Mouse (Mus musculus) hindbrain, embryonic 12.5 days (tissue): ENCODE data around the gene Tfpt. TPM values are rescaled to one million over a fixed set of nuclear protein-coding genes. Genes with fewer than 3 reads are reported as not detected.
"Not testable (repeated sequence)": the region's sequence is repeated elsewhere in the genome, so short reads cannot be mapped to it uniquely, and the experiment has no call there.

Experiments used
- ATAC-seq: fragments of 200-750 bp; cut with Nextera tagmentation; 2 replicates; pipeline ENCODE4 v1.8.0; 2017; ENCODE audit warnings: moderate TSS enrichment; ENCODE audit not compliant: low FRiP score
- H3K27ac ChIP-seq: fragments of 300-500 bp; sonication (generic); 2 replicates; pipeline ENCODE4 v1.5.1; 2016; ENCODE audit warnings: mild to moderate bottlenecking
- H3K27me3 ChIP-seq: fragments of 300-500 bp; sonication (generic); 2 replicates; pipeline ENCODE4 v1.6.1; 2016; ENCODE audit warnings: mild to moderate bottlenecking
- H3K36me3 ChIP-seq: fragments of 300-500 bp; sonication (generic); 2 replicates; pipeline ENCODE4 v1.6.1; 2016; ENCODE audit warnings: mild to moderate bottlenecking
- H3K4me1 ChIP-seq: fragments of 300-500 bp; sonication (generic); 2 replicates; pipeline ENCODE4 v1.6.1; 2016
- H3K4me2 ChIP-seq: fragments of 300-500 bp; sonication (generic); replicated peaks from 2 replicates; pipeline ENCODE4 v1.6.1; 2016; ENCODE audit warnings: mild to moderate bottlenecking
- H3K4me3 ChIP-seq: fragments of 300-500 bp; sonication (generic); 2 replicates; pipeline ENCODE4 v1.5.1; 2016; ENCODE audit warnings: mild to moderate bottlenecking
- H3K9ac ChIP-seq: fragments of 300-500 bp; sonication (generic); 2 replicates; pipeline ENCODE4 v1.6.1; 2016; ENCODE audit warnings: mild to moderate bottlenecking, moderate library complexity
- H3K9me3 ChIP-seq: fragments of 300-500 bp; sonication (generic); replicated peaks from 2 replicates; pipeline ENCODE4 v1.6.1; 2016; ENCODE audit warnings: mild to moderate bottlenecking
- whole genome bisulfite sequencing: fragments of 180-500 bp; shearing (Covaris S2); methylation state at CpG from one replicate; pipeline ENCODE4 v1.1.7; 2016; 5-methylcytosine and 5-hydroxymethylcytosine counted together
- polyA plus RNA-seq: library from polyadenylated mRNA; unstranded; fragments of >200 nt; fragmentation: Nextera tagmentation; extraction: Ambion mirVana; gene quantifications from 2 replicates; pipeline ENCODE4 v1.2.1, GENCODE M21; 2016

Gene Tfpt
- polyA plus RNA-seq, 1 experiment from 2014 or later, result 38.1 TPM

GRCm38 (mm10) chr7:3614021-3614420 is 15.7 kb downstream of the Tfpt start:
- Histone ChIP-seq H3K27ac (no peak overlapping the region), H3K4me1 (peaks cover 12% of the 10 kb centered on the region), H3K4me2 (no peak overlapping the region), H3K9me3 (no peaks in the 10 kb centered on the region), H3K36me3 (peaks cover 4% of the 10 kb centered on the region; the same call in 1 of the 2 replicates), H3K9ac (no peak overlapping the region), H3K27me3 (no peaks in the 10 kb centered on the region), H3K4me3 (no peak overlapping the region)
- no peak for ATAC-seq
- 81% methylated on average over 3 of the region's 3 CpGs for WGBS

GRCm38 (mm10) chr7:3611006-3611405 is 18.7 kb downstream of the Tfpt start:
- 90% methylated on average over 13 of the region's 13 CpGs for WGBS
- no peak for ATAC-seq

GRCm38 (mm10) chr7:3610437-3610836 is 19.3 kb downstream of the Tfpt start:
- 89% methylated on average over 3 of the region's 3 CpGs for WGBS
- Histone ChIP-seq H3K27me3 (no peaks in the 10 kb centered on the region), H3K9ac (no peak overlapping the region), H3K4me1 (no peaks in the 10 kb centered on the region), H3K27ac (no peak overlapping the region), H3K9me3 (no peaks in the 10 kb centered on the region), H3K36me3 (no peaks in the 10 kb centered on the region), H3K4me3 (no peak overlapping the region), H3K4me2 (no peak overlapping the region)
- no peak for ATAC-seq

More at GRCm38 (mm10) chr7:3611006-3611405, 18.7 kb downstream of the Tfpt start:
- Histone ChIP-seq H3K36me3 (no peaks in the 10 kb centered on the region), H3K9ac (no peak overlapping the region), H3K4me2 (no peak overlapping the region), H3K27me3 (no peaks in the 10 kb centered on the region), H3K9me3 (no peaks in the 10 kb centered on the region), H3K4me3 (no peak overlapping the region), H3K4me1 (no peaks in the 10 kb centered on the region), H3K27ac (no peak overlapping the region)

- no peak overlapping the region for H3K27ac ChIP-seq
- no peak overlapping the region for H3K9ac ChIP-seq
- WGBS, result 79% methylated on average over 3 of the region's 3 CpGs
- H3K4me2 ChIP-seq, result no peak overlapping the region
- H3K27me3 ChIP-seq, result no peaks in the 10 kb centered on the region
- no peak overlapping the region for H3K4me3 ChIP-seq
- H3K36me3 ChIP-seq, result no peaks in the 10 kb centered on the region
- H3K9me3 ChIP-seq, result no peaks in the 10 kb centered on the region
- no peaks in the 10 kb centered on the region for H3K4me1 ChIP-seq
- ATAC-seq, result no peak
These were observed 20.6 kb downstream of the Tfpt start for GRCm38 (mm10) chr7:3609082-3609481.

GRCm38 (mm10) chr7:3608668-3609067 is 21.1 kb downstream of the Tfpt start:
- H3K27ac ChIP-seq, result no peak overlapping the region
- no peak overlapping the region for H3K4me3 ChIP-seq
- no peak overlapping the region for H3K9ac ChIP-seq
- H3K36me3 ChIP-seq, result no peaks in the 10 kb centered on the region
- no peaks in the 10 kb centered on the region for H3K9me3 ChIP-seq
- no peaks in the 10 kb centered on the region for H3K27me3 ChIP-seq
- H3K4me2 ChIP-seq, result no peak overlapping the region
- no peaks in the 10 kb centered on the region for H3K4me1 ChIP-seq
- ATAC-seq, result no peak
- 94% methylated on average over 3 of the region's 3 CpGs for WGBS

- H3K27me3 ChIP-seq, result no peaks in the 10 kb centered on the region
These were observed 22.3 kb downstream of the Tfpt start for GRCm38 (mm10) chr7:3607391-3607790.

GRCm38 (mm10) chr7:3606798-3607197 is 22.9 kb downstream of the Tfpt start:
- 17% methylated on average over 2 of the region's 2 CpGs for whole genome bisulfite sequencing

More at GRCm38 (mm10) chr7:3607391-3607790, 22.3 kb downstream of the Tfpt start:
- Histone ChIP-seq H3K9me3 (no peaks in the 10 kb centered on the region), H3K9ac (no peak overlapping the region), H3K4me1 (no peaks in the 10 kb centered on the region), H3K4me2 (no peak overlapping the region), H3K4me3 (no peak overlapping the region), H3K36me3 (no peaks in the 10 kb centered on the region), H3K27ac (no peak overlapping the region)
- no peak for ATAC-seq
- 90% methylated on average over 6 of the region's 6 CpGs for WGBS

GRCm38 (mm10) chr7:3601119-3601518 is 28.6 kb downstream of the Tfpt start:
- Histone ChIP-seq H3K9me3 (no peaks in the 10 kb centered on the region), H3K4me2 (no peak overlapping the region), H3K9ac (no peak overlapping the region), H3K27ac (no peak overlapping the region), H3K4me3 (no peak overlapping the region), H3K27me3 (no peaks in the 10 kb centered on the region), H3K4me1 (no peaks in the 10 kb centered on the region), H3K36me3 (no peaks in the 10 kb centered on the region)
- WGBS, result 17% methylated on average over 4 of the region's 4 CpGs
- peak; percentile 32; the same call in 1 of the 2 replicates for ATAC-seq

More at GRCm38 (mm10) chr7:3606798-3607197, 22.9 kb downstream of the Tfpt start:
- Histone ChIP-seq H3K9me3 (no peaks in the 10 kb centered on the region), H3K4me3 (no peak overlapping the region), H3K4me2 (no peak overlapping the region), H3K9ac (no peak overlapping the region), H3K36me3 (no peaks in the 10 kb centered on the region), H3K27me3 (no peaks in the 10 kb centered on the region), H3K27ac (no peak overlapping the region), H3K4me1 (no peaks in the 10 kb centered on the region)
- no peak for ATAC-seq

GRCm38 (mm10) chr7:3597755-3598154 is 32.0 kb downstream of the Tfpt start:
- 64% methylated on average over 1 of the region's 1 CpGs for WGBS
- not testable (repeated sequence) for H3K4me2 ChIP-seq, H3K36me3 ChIP-seq, H3K27me3 ChIP-seq, ATAC-seq, H3K27ac ChIP-seq, H3K9me3 ChIP-seq, H3K9ac ChIP-seq, H3K4me1 ChIP-seq, H3K4me3 ChIP-seq

GRCm38 (mm10) chr7:3595146-3595545 is 34.6 kb downstream of the Tfpt start:
- WGBS, result 18% methylated on average over 9 of the region's 9 CpGs
- no peak for ATAC-seq
- Histone ChIP-seq H3K27ac (no peak overlapping the region), H3K9me3 (no peaks in the 10 kb centered on the region), H3K4me2 (0 out of 2 replicates have a peak overlapping the region, but pooled peaks have one; percentile 8), H3K9ac (no peak overlapping the region), H3K4me3 (no peak overlapping the region), H3K27me3 (no peaks in the 10 kb centered on the region), H3K36me3 (no peaks in the 10 kb centered on the region), H3K4me1 (no peaks in the 10 kb centered on the region)

- 25% methylated on average over 5 of the region's 5 CpGs for WGBS
- no peaks in the 10 kb centered on the region for H3K4me1 ChIP-seq
- H3K27me3 ChIP-seq, result no peaks in the 10 kb centered on the region
- ATAC-seq, result no peak
- no peak overlapping the region for H3K27ac ChIP-seq
- H3K9me3 ChIP-seq, result no peaks in the 10 kb centered on the region
- no peaks in the 10 kb centered on the region for H3K36me3 ChIP-seq
- H3K4me3 ChIP-seq, result no peak overlapping the region
- H3K4me2 ChIP-seq, result 0 out of 2 replicates have a peak overlapping the region, but pooled peaks have one; percentile 8
- no peak overlapping the region for H3K9ac ChIP-seq
These were observed 35.0 kb downstream of the Tfpt start for GRCm38 (mm10) chr7:3594686-3595085.

GRCm38 (mm10) chr7:3593855-3594254 is 35.9 kb downstream of the Tfpt start:
- ATAC-seq, result no peak
- Histone ChIP-seq H3K27ac (no peak overlapping the region), H3K27me3 (no peaks in the 10 kb centered on the region), H3K36me3 (no peaks in the 10 kb centered on the region), H3K4me2 (no peak overlapping the region), H3K9ac (no peak overlapping the region), H3K4me3 (no peak overlapping the region), H3K9me3 (no peaks in the 10 kb centered on the region), H3K4me1 (no peaks in the 10 kb centered on the region)

- H3K36me3 ChIP-seq, result no peaks in the 10 kb centered on the region
- no peak overlapping the region for H3K27ac ChIP-seq
- no peaks in the 10 kb centered on the region for H3K27me3 ChIP-seq
- H3K4me3 ChIP-seq, result no peak overlapping the region
- H3K9me3 ChIP-seq, result no peaks in the 10 kb centered on the region
- H3K4me2 ChIP-seq, result no peak overlapping the region
- no peak for ATAC-seq
- H3K9ac ChIP-seq, result no peak overlapping the region
- no peaks in the 10 kb centered on the region for H3K4me1 ChIP-seq
- WGBS, result 68% methylated on average over 1 of the region's 1 CpGs
These were observed 38.2 kb downstream of the Tfpt start for GRCm38 (mm10) chr7:3591534-3591933.
